Mouse (Mus musculus) liver, embryonic 14.5 days (tissue): ENCODE data around the gene Gon7. TPM values are rescaled to one million over a fixed set of nuclear protein-coding genes. Genes with fewer than 3 reads are reported as not detected.
A peak's percentile ranks its signal among the peaks of the same experiment; 100 is the strongest.

Experiments
- ATAC-seq: fragments of 200-750 bp; cut with Nextera tagmentation; 2 replicates; pipeline ENCODE4 v1.8.0; 2017; ENCODE audit warnings: moderate number of reproducible peaks, mild to moderate bottlenecking, moderate library complexity; ENCODE audit not compliant: insufficient read depth
- DNase-seq, 3 experiments: peaks; one replicate each; pipeline ENCODE4 v3.0.0-alpha.2; 2012 to 2013; ENCODE audit warnings: low read depth in 3 of 3, low spot score in 3 of 3
- H3K27ac ChIP-seq: fragments of 300-500 bp; sonication (generic); 2 replicates; pipeline ENCODE4 v1.5.1; 2014; ENCODE audit warnings: moderate library complexity, mild to moderate bottlenecking, control low read depth, inconsistent platforms
- H3K27me3 ChIP-seq: fragments of 300-500 bp; sonication (generic); 2 replicates; pipeline ENCODE4 v1.6.1; 2014; ENCODE audit warnings: mild to moderate bottlenecking, low read length, moderate library complexity; ENCODE audit not compliant: control insufficient read depth, insufficient read depth
- H3K36me3 ChIP-seq: fragments of 300-500 bp; sonication (generic); replicated peaks from 2 replicates; pipeline ENCODE4 v1.6.1; 2014; ENCODE audit warnings: low read depth; ENCODE audit not compliant: control insufficient read depth, insufficient read depth
- H3K4me1 ChIP-seq, 2 experiments: fragments of 200-500 bp in 1 of 2; fragments of 300-500 bp in 1 of 2; sonication (generic) in 1 of 2; replicated peaks; 2 replicates each; pipeline ENCODE4 v1.6.1; 2012 to 2014; ENCODE audit warnings: antibody characterized with exemption in 1 of 2, inconsistent platforms in 1 of 2, low read length in 1 of 2; ENCODE audit not compliant: control insufficient read depth in 2 of 2, insufficient read depth in 2 of 2
- H3K4me2 ChIP-seq: fragments of 300-500 bp; sonication (generic); 2 replicates; pipeline ENCODE4 v1.6.1; 2014; ENCODE audit warnings: low read depth, mild to moderate bottlenecking, control low read depth, moderate library complexity
- H3K4me3 ChIP-seq, 2 experiments: fragments of 200-500 bp in 1 of 2; fragments of 300-500 bp in 1 of 2; sonication (generic) in 1 of 2; 2 replicates each; pipeline ENCODE4 v1.5.1; 2012 to 2014; ENCODE audit warnings: low read depth in 2 of 2, low read length in 2 of 2, mild to moderate bottlenecking in 2 of 2, control low read depth in 1 of 2, inconsistent platforms in 1 of 2, moderate library complexity in 1 of 2; ENCODE audit not compliant: insufficient read depth in 1 of 2
- H3K9ac ChIP-seq: fragments of 300-500 bp; sonication (generic); replicated peaks from 2 replicates; pipeline ENCODE4 v1.6.1; 2014; ENCODE audit warnings: mild to moderate bottlenecking, control low read depth, moderate library complexity
- H3K9me3 ChIP-seq: fragments of 300-500 bp; sonication (generic); 2 replicates; pipeline ENCODE4 v1.6.1; 2016; ENCODE audit warnings: low read length, mixed read lengths; ENCODE audit not compliant: control insufficient read depth
- CTCF ChIP-seq: IDR thresholded peaks from 2 replicates; pipeline ENCODE4 v1.5.1; 2016; ENCODE audit warnings: antibody characterized with exemption, low read depth, control low read depth
- EP300 ChIP-seq: IDR thresholded peaks from 2 replicates; pipeline ENCODE4 v1.6.1; 2016; ENCODE audit warnings: antibody characterized with exemption, low read depth
- WGBS: fragments of 180-500 bp; shearing (Covaris S2); extraction: QIAGEN DNeasy Blood & Tissue Kit; methylation state at CpG from one replicate; pipeline ENCODE4 v1.1.7; 2014; ENCODE audit not compliant: insufficient replicate concordance; 5-methylcytosine and 5-hydroxymethylcytosine counted together
- polyA plus RNA-seq, 2 experiments: library from polyadenylated mRNA; depleted of rRNA in 1 of 2; stranded (reverse) in 1 of 2; unstranded in 1 of 2; fragments of >200 nt; fragmentation: Nextera tagmentation in 1 of 2; extraction: Ambion mirVana in 1 of 2; gene quantifications; 2 replicates each; pipeline versions ENCODE4 v1.2.1 to v1.2.3; 2012 to 2014

Gene Gon7
- polyA plus RNA-seq, 2 experiments = 6.9 to 9.3 TPM

GRCm38 (mm10) chr12:102705906-102706640 lies 51.5 kb downstream of the Gon7 start:
- no peak for ATAC-seq
- H3K9ac ChIP-seq = no peak overlapping the region

GRCm38 (mm10) chr12:102705216-102705871 lies 52.3 kb downstream of the Gon7 start:
- peak; percentile 80 for ATAC-seq
- Histone ChIP-seq H3K4me2 (peak overlapping the region; percentile 94), H3K4me3 (peak overlapping the region; percentile 58 to 78), H3K9me3 (no peaks in the 10 kb centered on the region), H3K36me3 (no peaks in the 10 kb centered on the region), H3K4me1 (peaks cover 0 to 15% of the 10 kb centered on the region in 2 experiments; a peak in 3 of 4 replicates), H3K9ac (peak overlapping the region; percentile 74), H3K27me3 (no peaks in the 10 kb centered on the region; the same call in 1 of the 2 replicates), H3K27ac (peak overlapping the region; percentile 44; the same call in 1 of the 2 replicates)
- 3% methylated on average over 44 of the region's 45 CpGs for WGBS
- peak; percentile 46 to 56 (median 55) for DNase-seq
- no peak for TF ChIP-seq EP300
- peak; percentile 89 for TF ChIP-seq CTCF

More at GRCm38 (mm10) chr12:102705906-102706640, 51.5 kb downstream of the Gon7 start:
- Histone ChIP-seq H3K4me2 (peak overlapping the region; percentile 94), H3K27ac (no peak overlapping the region), H3K4me3 (no peak overlapping the region), H3K4me1 (peaks cover 0 to 15% of the 10 kb centered on the region in 2 experiments; a peak in 3 of 4 replicates), H3K36me3 (no peaks in the 10 kb centered on the region), H3K27me3 (no peaks in the 10 kb centered on the region; the same call in 1 of the 2 replicates), H3K9me3 (no peaks in the 10 kb centered on the region)
- TF ChIP-seq CTCF (no peak), EP300 (no peak)
- WGBS = 68% methylated on average over 6 of the region's 6 CpGs
- no peak for DNase-seq

- peak within 1 kb of the TSS; percentile 94 for H3K4me2 ChIP-seq
- DNase-seq (peak; percentile 38 to 55 (median 55)), ATAC-seq (peak; percentile 94)
- peak within 1 kb of the TSS; percentile 78 to 81 for H3K4me3 ChIP-seq
- H3K4me1 ChIP-seq = peaks cover 0 to 15% of the 10 kb centered on the region in 2 experiments; a peak in 3 of 4 replicates
- under 1% methylated on average over 81 of the region's 105 CpGs for WGBS
- no peaks in the 10 kb centered on the region for H3K36me3 ChIP-seq
- H3K9me3 ChIP-seq = no peaks in the 10 kb centered on the region
- TF ChIP-seq EP300 = no peak
- TF ChIP-seq CTCF = no peak
- H3K27me3 ChIP-seq = no peaks in the 10 kb centered on the region; the same call in 1 of the 2 replicates
- peak within 1 kb of the TSS; percentile 44; the same call in 1 of the 2 replicates for H3K27ac ChIP-seq
- peak within 1 kb of the TSS; percentile 74 for H3K9ac ChIP-seq
These were observed 53.0 kb downstream of the Gon7 start, which contains the start of gene Itpk1 for GRCm38 (mm10) chr12:102704457-102705198. Itpk1 (minus strand) TSS chr12:102704930.

- WGBS = 15% methylated on average over 17 of the region's 17 CpGs
These were observed 53.6 kb downstream of the Gon7 start for GRCm38 (mm10) chr12:102703921-102704408.

More at GRCm38 (mm10) chr12:102703921-102704408, 53.6 kb downstream of the Gon7 start:
- no peaks in the 10 kb centered on the region for H3K36me3 ChIP-seq
- H3K27ac ChIP-seq = no peak overlapping the region
- ATAC-seq = no peak
- H3K4me1 ChIP-seq = peaks cover 0 to 20% of the 10 kb centered on the region in 2 experiments; a peak in 3 of 4 replicates
- no peak for TF ChIP-seq CTCF
- TF ChIP-seq EP300 = no peak
- H3K4me2 ChIP-seq = peak overlapping the region; percentile 94
- no peaks in the 10 kb centered on the region for H3K9me3 ChIP-seq
- peak overlapping the region; percentile 66 for H3K9ac ChIP-seq
- H3K27me3 ChIP-seq = no peaks in the 10 kb centered on the region; the same call in 1 of the 2 replicates
- peak overlapping the region; percentile 78 to 81 for H3K4me3 ChIP-seq
- DNase-seq = peak in 1 of 3 experiments; percentile 24
